Mouse (Mus musculus) layer of hippocampus, postnatal 25 days (tissue): Measurements from ENCODE around the gene Klhl32. TPM values are rescaled to one million over a fixed set of nuclear protein-coding genes. Genes with fewer than 3 reads are reported as not detected.

Experiments
- DNase-seq, 2 experiments: peaks; one replicate each; pipeline ENCODE4 v3.0.0; 2022; ENCODE audit warnings: mixed read lengths in 2 of 2, low spot score in 1 of 2; ENCODE audit errors: extremely low spot score in 1 of 2
- total RNA-seq, 2 experiments: library from RNA; stranded (reverse); gene quantifications; 2 replicates each; pipeline ENCODE4 v1.2.3; 2021

The Klhl32 gene
- total RNA-seq, 2 experiments from 2014 or later = 14.7 to 18.1 TPM

GRCm38 (mm10) chr4:24568026-24568425, 282.9 kb downstream of the Klhl32 start:
- no peak for DNase-seq

Other genes with a start within 250 kb of the Klhl32 start
- gene Ndufaf4, start 47.0 kb upstream of the Klhl32 start, total RNA-seq = 10 to 100 TPM; 32.7 to 37.3 TPM
- 10 to 100 TPM; 42.9 to 44.1 TPM for gene Gpr63, start 115.3 kb upstream of the Klhl32 start, total RNA-seq